Mouse (Mus musculus) testis, adult 2 months (tissue): ENCODE data around the gene Serpinb9.

Source experiments
- CTCF ChIP-seq: fragments of 200-500 bp; IDR thresholded peaks from 2 replicates; pipeline ENCODE4 v1.5.1; 2012; ENCODE audit warnings: low read depth, mild to moderate bottlenecking, inconsistent platforms, low read length, moderate library complexity; ENCODE audit not compliant: control insufficient read depth, insufficient read depth, insufficient replicate concordance
- POLR2A ChIP-seq: fragments of 200-500 bp; IDR thresholded peaks from 2 replicates; pipeline ENCODE4 v1.6.1; 2012; ENCODE audit warnings: low read depth, mild to moderate bottlenecking, inconsistent platforms, low read length, moderate library complexity; ENCODE audit not compliant: control insufficient read depth

- TF ChIP-seq CTCF (no peak), POLR2A (0 out of 2 replicates have a peak, but pooled peaks have one; percentile 37)
Measured at GRCm38 (mm10) chr13:32995051-32995450, 8.0 kb upstream of the Serpinb9 start.
